Mouse (Mus musculus): Measurements from ENCODE around the gene Kng2. TPM values are rescaled to one million over a fixed set of nuclear protein-coding genes. Genes with fewer than 3 reads are reported as not detected.

The Kng2 gene
- polyA plus RNA-seq (2012; rRNA removed) = 0.09 TPM in 1 of 2 replicates, not detected in the other

GRCm38 (mm10) chr16:23028966-23029600 lies at the start of gene Kng2:
Kng2 (minus strand) TSS chr16:23029482.

GRCm38 (mm10) chr16:23057668-23058447 lies 28.6 kb upstream of the Kng2 start, which contains the start of gene Kng1:
Kng1 (plus strand) TSS chr16:23057865.

GRCm38 (mm10) chr16:22950840-22951395 lies 78.4 kb downstream of the Kng2 start, which contains the start of gene Hrg:
Hrg (plus strand) TSS chr16:22951072.

Other genes with a start within 250 kb of the Kng2 start
- gene Crygs, start 217.9 kb downstream of the Kng2 start, polyA plus RNA-seq (2012; rRNA removed) = 0.11 TPM in 1 of 2 replicates, not detected in the other
- gene Tbccd1, start 171.8 kb downstream of the Kng2 start, polyA plus RNA-seq (2012; rRNA removed) = 17.4 and 18.3 TPM in 2 replicates
- gene Dnajb11, start 171.6 kb downstream of the Kng2 start, polyA plus RNA-seq (2012; rRNA removed) = 43.1 and 44.7 TPM in 2 replicates
- gene Ahsg, start 138.2 kb downstream of the Kng2 start, polyA plus RNA-seq (2012; rRNA removed) = 0.13 and 0.70 TPM in 2 replicates
- gene Fetub, start 111.1 kb downstream of the Kng2 start, polyA plus RNA-seq (2012; rRNA removed) = 0.16 and 0.22 TPM in 2 replicates
- not detected in 2 replicates for gene Hrg, start 78.4 kb downstream of the Kng2 start, polyA plus RNA-seq (2012; rRNA removed)
- 0.13 TPM in 1 of 2 replicates, not detected in the other for gene Kng1, start 28.4 kb upstream of the Kng2 start, polyA plus RNA-seq (2012; rRNA removed)
- gene Eif4a2, start 78.0 kb upstream of the Kng2 start, polyA plus RNA-seq (2012; rRNA removed) = 864 and 917 TPM in 2 replicates
- 3.3 and 3.4 TPM in 2 replicates for gene Rfc4, start 98.3 kb upstream of the Kng2 start, polyA plus RNA-seq (2012; rRNA removed)
- gene Adipoq, start 117.1 kb upstream of the Kng2 start, polyA plus RNA-seq (2012; rRNA removed) = 0.07 and 0.12 TPM in 2 replicates
- 24.5 and 27.1 TPM in 2 replicates for gene St6gal1, start 195.3 kb upstream of the Kng2 start, polyA plus RNA-seq (2012; rRNA removed)

Data from central nervous system, embryonic 18 days (tissue).